Mouse (Mus musculus) monocyte, adult 5-6 weeks (primary cell): ENCODE data around the gene B3gnt5. TPM values are rescaled to one million over a fixed set of nuclear protein-coding genes. Genes with fewer than 3 reads are reported as not detected.
"Not testable (repeated sequence)": the region's sequence is repeated elsewhere in the genome, so short reads cannot be mapped to it uniquely, and the experiment has no call there.

Experiments used
- ATAC-seq: fragments of 153-309, 156-312 bp; replicated peaks from 2 replicates; pipeline ENCODE4 v1.8.0; 2017; ENCODE audit warnings: mild to moderate bottlenecking; ENCODE audit not compliant: low TSS enrichment, insufficient number of reproducible peaks, severe bottlenecking, poor library complexity, low FRiP score
- total RNA-seq: library from RNA; stranded (forward); fragments of 200-1000, 200-491, 200-594 nt; gene quantifications from 3 replicates; pipeline ENCODE4 v1.2.3, GENCODE M21; 2017

B3gnt5 gene
- 28.4 to 35.3 TPM (median 33.8 TPM) in 3 replicates for total RNA-seq

DNA sequence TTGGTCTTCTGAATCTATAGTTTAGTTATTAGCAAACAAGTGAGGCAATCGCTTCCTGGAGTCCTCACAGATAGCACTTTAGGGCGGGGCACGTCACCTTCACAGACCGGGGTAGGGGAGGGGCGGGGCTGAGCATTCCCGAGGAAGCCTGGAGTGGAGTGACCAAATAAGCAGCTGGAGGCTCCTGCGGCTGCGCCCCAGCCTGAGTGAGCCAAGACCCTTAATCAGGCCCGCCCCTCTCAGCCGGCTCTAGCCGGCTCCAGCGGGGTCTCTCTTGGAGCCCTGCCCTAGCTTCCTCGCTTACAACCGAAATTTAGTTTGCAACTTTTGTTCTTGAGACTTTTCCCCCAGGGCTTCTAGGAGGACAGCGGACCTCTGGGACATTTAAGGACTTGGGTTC is at the start of gene B3gnt5:
TSS of gene B3gnt5 (plus strand) at position 135 of the 400 bp plus-strand sequence.
- ATAC-seq = no peak

DNA sequence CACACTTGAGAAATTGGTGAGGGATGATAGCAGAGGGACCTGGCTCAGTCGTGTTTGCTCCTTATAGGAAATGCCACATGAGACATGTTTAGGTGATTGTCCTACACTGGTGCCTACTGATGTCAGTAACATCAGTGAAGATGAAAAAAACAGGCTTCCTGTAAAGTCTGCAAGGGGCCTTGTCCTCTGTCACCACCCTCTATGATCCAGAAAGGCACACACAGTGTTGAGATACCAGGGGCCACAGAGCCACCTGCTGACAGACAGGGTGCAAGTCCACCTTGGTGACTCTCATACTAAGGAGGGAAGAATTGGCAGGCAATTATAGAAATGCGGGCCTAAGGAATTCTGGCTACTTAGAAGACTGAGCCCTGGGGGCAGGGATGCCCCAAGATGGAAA is 39.0 kb upstream of the B3gnt5 start:
- no peak for ATAC-seq

DNA sequence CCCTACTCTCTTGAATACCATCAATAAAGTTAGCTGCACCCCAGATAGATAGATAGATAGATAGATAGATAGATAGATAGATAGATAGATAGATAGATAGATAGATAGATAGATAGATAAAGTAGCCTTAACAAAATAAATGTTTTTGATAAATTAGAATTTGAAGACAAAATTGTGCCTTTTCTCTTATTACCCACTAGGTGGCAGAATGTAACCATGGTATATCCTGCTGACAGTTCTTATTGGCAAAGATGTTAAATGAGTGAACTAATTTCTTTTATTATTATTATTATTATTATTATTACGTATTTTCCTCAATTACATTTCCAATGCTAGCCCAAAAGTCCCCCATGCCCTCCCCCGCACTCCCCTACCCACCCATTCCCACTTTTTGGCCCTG is 35.9 kb upstream of the B3gnt5 start:
- ATAC-seq = not testable (repeated sequence)

DNA sequence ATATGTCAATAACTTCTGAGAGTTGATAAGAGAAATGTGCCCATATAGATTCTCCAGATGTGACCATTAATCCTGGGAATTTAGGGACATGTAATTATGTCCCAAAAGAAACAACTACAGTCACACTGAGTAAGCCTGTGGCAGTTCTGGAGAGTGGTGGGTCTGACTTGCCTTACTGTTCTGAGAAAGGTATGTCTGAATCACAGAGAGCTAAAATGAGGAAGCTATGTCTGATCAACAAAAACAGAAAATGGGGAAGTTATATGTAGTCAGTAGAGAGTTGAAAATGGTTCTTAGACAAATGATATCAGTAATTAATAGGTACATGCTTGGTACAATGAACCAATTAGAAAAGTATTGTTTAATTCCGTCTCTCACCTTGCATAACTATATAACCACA is 27.1 kb upstream of the B3gnt5 start:
- ATAC-seq = peak; percentile 68

DNA sequence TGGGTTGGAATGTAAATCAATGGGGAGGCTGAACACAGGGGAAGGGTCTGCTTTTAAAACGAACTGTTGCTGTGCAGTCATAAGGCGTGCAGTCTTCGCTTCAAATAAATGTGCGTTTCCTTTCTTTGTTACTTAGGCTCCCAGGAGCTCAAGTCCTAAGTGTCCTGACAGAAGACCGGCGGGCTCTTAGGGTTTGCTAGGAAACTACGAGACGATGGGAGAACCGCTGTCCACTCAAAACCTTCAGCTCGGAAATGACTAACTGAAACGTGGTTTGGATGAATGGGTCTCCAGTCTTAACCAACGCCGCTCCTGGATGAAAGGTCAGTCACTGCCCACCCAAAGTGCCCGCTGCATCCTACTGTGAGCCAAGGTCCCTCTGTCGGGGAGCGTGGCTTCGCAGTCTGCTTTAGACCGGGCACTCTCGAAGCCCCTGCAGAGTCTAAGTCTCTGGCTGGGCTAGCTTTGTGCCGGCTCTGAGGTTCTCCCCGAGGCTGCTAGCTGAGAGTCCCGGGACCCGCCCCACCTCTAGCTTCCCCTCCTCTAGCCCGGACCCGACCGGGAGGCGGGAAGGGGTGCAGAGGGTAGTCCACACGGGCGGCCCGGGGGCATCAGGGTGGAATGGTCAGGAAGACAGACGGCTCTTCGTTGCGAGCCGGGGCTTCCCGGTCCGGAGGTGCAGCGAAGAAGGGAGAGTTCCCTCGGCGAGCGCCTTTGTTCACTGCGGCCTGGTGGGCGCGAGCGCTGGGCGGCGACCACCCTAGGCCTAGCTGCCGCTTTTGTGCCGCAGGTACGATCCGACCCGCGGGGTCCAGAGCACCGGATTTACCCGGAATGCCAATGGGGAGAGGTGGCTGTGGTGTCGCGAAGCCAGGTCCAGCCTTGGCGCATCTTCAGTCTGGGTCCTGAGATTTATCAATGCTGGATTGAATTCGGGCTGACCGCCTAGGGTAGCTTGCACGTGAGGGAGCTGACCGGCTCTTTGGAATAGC is 793 bp downstream of the B3gnt5 start:
- ATAC-seq = peak; percentile 32; the same call in 1 of the 2 replicates

DNA sequence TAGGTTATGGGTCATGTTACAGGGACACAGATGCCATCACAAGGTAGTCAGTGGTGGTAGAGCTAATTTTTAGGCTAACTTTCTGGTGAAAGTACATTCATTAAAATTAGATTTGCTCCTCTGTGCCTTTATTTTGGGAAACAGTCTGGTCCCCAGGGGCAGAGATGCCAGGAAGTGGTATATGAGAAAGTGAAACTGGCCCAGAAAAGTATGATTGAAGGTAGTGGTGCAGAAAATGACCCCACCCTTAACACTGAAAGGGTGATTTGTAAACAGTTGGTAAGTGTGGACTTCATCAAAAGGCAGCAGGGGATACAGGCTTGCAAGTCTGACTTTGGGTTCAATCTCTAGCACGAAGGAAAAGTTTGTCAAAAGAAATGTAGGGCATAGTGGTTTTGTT is 1.7 kb downstream of the B3gnt5 start:
- peak; percentile 54 for ATAC-seq

DNA sequence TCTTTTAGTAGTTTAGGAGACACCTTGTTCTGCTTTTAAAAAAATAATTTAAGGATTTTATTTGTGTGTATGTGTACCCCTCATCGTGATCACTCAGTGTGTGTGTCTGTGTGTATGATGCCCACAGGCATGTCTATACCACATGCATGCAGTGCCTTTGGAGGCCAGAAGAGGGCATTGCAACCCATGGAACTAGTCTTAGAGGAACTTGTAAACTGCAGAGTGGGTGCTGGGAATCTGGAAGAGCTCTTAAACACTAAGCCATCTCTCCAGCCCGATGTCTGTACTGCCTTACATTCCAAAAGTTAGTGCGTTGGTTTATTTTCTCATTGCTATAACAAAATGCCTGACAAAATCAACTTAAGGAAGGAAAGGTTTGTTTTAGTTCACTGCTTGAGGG is 6.1 kb downstream of the B3gnt5 start:
- ATAC-seq = no peak

DNA sequence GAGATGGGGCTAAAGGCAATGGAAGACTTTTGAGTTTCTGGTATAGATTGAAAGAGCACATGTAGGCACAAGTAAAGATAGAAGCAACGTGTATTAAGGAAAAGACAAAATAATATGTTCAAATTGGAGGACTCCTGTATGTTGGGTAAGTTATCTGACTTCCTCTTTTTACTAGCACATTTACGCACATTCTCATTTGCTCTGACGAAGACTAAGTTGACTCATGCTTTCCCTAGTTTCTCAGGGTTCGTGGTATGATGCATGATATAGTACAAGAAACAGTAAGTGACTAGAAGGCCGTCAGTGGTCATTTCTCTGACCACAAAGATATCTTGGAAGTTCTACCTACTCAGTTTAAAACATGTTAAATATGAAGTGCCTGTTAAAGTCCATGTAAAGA is 8.0 kb downstream of the B3gnt5 start:
- peak; percentile 82 for ATAC-seq

DNA sequence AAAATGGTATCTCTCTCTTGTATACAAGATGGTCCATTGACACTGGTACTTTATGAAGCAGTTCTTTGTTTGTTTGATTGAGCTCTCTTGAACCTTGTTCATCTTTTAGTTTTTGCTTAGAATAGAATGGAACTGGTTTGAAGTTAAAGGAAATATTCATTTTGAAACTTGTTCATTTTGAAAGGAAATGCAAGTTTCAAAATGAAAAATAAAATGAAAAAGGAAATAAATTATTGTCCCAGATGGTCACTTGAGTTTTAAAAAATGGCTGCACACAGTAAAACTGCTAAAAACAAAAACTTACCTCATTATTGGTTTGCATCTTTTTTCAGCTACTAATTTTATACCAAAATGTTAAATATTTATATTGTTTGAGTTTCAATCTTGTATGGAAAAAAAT is 12.0 kb downstream of the B3gnt5 start:
- ATAC-seq = no peak

DNA sequence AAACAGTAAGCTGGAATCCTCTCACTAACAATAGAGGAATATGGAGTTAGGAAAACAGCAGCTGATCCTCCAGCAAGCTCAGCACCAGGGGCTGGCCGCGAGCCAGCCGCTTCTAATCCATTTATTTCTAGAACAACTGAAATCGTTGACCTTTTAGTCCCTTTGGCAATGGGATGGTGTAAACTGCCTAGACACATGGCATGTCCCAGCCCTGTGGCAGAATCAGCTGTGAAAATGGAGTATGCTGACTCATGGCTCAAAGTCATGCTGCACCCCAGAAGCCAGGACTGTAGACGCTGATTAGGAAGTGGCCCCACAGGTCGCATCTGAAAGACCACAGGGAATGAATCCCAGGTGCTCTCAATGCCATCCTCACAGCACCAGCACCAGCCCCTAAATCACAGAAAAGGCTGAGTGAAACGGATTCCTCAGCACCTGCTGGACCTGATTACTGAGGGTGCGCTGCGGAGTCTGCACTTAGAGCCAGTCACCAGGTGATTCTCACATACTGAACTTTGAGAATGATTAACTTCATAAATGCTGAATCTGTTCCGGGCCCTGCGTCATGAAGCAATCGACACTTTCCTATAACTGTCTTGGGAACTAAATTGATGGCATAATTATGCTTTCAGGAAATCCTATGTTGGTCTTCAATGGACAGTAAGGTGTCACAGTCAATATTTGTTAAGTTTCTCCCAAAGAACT is 26.5 kb downstream of the B3gnt5 start:
- ATAC-seq = no peak

DNA sequence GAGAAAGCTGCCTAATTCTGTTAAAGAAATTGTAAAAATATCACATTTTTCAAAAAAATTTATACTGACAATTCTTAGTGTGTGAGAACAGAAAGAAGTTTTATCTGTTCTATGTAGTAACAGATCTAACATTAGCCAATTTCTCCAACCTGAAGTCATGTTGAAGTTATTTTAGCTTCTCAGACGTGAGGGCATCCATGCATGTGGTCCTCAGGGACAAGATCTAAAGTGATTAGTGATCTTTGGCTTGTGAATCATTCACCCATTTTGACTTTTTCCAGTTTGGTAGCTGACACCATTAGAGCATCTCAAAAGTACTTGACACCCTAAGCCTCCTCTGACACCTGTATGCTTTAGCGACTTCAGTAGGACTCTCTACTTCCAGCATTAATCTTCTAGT is 29.9 kb downstream of the B3gnt5 start:
- ATAC-seq = no peak

DNA sequence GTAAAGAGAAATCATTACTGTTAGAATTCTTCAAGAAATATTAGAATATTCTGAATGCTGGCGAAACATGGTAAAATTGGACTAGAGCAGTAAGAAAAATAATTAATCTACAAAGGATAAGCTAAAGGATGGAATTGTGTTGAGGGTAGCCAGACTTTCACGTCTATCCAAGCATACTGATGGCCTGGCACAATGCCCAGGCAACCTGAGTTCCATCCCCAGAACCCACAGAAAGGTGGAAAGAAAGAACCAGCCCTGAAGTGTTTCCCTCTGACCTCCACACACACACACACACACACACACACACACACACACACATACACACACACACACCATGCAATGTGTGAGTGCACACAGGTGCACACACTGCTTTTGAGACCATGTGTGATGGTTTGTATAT is 58.8 kb downstream of the B3gnt5 start:
- no peak for ATAC-seq

Other genes starting within 250 kb of the B3gnt5 start
- not detected in 3 replicates for gene Olfr167, start 237.9 kb upstream of the B3gnt5 start, total RNA-seq
- gene Olfr168, start 224.7 kb upstream of the B3gnt5 start, total RNA-seq = not detected in 3 replicates
- not detected in 3 replicates for gene Olfr169, start 188.4 kb upstream of the B3gnt5 start, total RNA-seq
- not detected in 3 replicates for gene Olfr170, start 148.3 kb upstream of the B3gnt5 start, total RNA-seq
- gene Olfr171, start 130.3 kb upstream of the B3gnt5 start, total RNA-seq = not detected in 3 replicates
- 0.19 to 0.67 TPM (median 0.53 TPM) in 3 replicates for gene Lamp3, start 53.8 kb upstream of the B3gnt5 start, total RNA-seq
- gene Klhl6, start 222.8 kb downstream of the B3gnt5 start, total RNA-seq = 120 to 251 TPM (median 163 TPM) in 3 replicates